Mouse (Mus musculus) C2C12 (cell line): ENCODE measurements around the gene Grxcr1. TPM values are rescaled to one million over a fixed set of nuclear protein-coding genes. Genes with fewer than 3 reads are reported as not detected.

ENCODE experiments used
- H3K27me3 ChIP-seq: one replicate; pipeline ENCODE4 v1.6.1; 2011; ENCODE audit not compliant: control insufficient read depth, insufficient read depth, insufficient read length
- H3K36me3 ChIP-seq: one replicate; pipeline ENCODE4 v1.6.1; 2011; ENCODE audit not compliant: control insufficient read depth, insufficient read depth
- H3K4me3 ChIP-seq: one replicate; pipeline ENCODE4 v1.5.1; 2011; ENCODE audit warnings: mild to moderate bottlenecking, control low read depth; ENCODE audit not compliant: poor library complexity, insufficient read depth, severe bottlenecking
- H3K79me2 ChIP-seq: one replicate; pipeline ENCODE4 v1.6.1; 2011; ENCODE audit not compliant: control insufficient read depth, insufficient read depth
- H3K79me3 ChIP-seq: one replicate; pipeline ENCODE4 v1.6.1; 2011; ENCODE audit warnings: low read depth, control low read depth
- H3ac ChIP-seq: one replicate; pipeline ENCODE3; 2011; ENCODE audit warnings: low read depth; ENCODE audit not compliant: control insufficient read depth, insufficient read length
- CEBPB ChIP-seq: IDR thresholded peaks from one replicate; pipeline ENCODE4 v1.6.1; 2011; ENCODE audit warnings: low read depth, mild to moderate bottlenecking, control low read depth, moderate library complexity
- CTCF ChIP-seq: IDR thresholded peaks from one replicate; pipeline ENCODE4 v1.5.1; 2011; ENCODE audit not compliant: control insufficient read depth, insufficient read depth, insufficient read length
- FOSL1 ChIP-seq: IDR thresholded peaks from one replicate; pipeline ENCODE4 v1.8.0; 2011; ENCODE audit warnings: mild to moderate bottlenecking, low read length; ENCODE audit not compliant: poor library complexity, insufficient read depth, severe bottlenecking
- MAX ChIP-seq: IDR thresholded peaks from one replicate; pipeline ENCODE4 v1.6.1; 2011; ENCODE audit warnings: mild to moderate bottlenecking, control low read depth
- MYOD1 ChIP-seq: IDR thresholded peaks from one replicate; pipeline ENCODE4 v1.6.1; 2011; ENCODE audit warnings: low read depth; ENCODE audit not compliant: control insufficient read depth, insufficient read length
- MYOG ChIP-seq: IDR thresholded peaks from one replicate; pipeline ENCODE4 v1.6.1; 2011; ENCODE audit not compliant: control insufficient read depth, insufficient read length; ENCODE audit errors: extremely low read depth
- USF1 ChIP-seq: IDR thresholded peaks from one replicate; pipeline ENCODE4 v1.6.1; 2011; ENCODE audit warnings: low read depth, mild to moderate bottlenecking, control low read depth, moderate library complexity
- polyA plus RNA-seq: library from polyadenylated mRNA; unstranded; fragments of >200 nt; fragmentation: generic; extraction: Trizol; gene quantifications from one replicate; pipeline ENCODE4 v1.2.1, GENCODE M21; 2012; ENCODE audit warnings: missing spikeins

Gene Grxcr1
- polyA plus RNA-seq, 1 experiment = not detected

DNA sequence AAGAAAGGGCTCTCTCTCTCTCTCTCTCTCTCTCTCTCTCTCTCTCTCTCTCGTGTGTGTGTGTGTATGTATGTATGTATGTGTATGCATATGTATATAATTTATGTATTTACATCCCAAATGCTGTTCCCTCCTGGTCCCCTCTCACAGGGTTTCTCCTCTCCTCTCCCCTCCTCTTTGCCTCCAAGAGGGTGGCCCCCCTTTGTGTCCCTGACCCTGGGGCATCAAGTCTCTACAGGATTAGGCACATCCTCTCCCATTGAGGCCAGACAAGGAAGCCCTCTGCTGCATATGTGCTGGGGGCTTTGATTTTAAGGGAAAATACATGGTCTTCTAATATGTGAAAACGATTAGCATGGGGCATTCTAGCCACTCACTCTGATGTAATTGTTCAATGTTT lies 61.5 kb downstream of the Grxcr1 start:
- Histone ChIP-seq H3K79me3 (no peaks in the 10 kb centered on the region), H3K79me2 (no peaks in the 10 kb centered on the region), H3K36me3 (no peaks in the 10 kb centered on the region), H3K27me3 (no peaks in the 10 kb centered on the region), H3K4me3 (no peak overlapping the region), H3ac (no peak overlapping the region)
- TF ChIP-seq MYOD1 = no peak
- TF ChIP-seq CEBPB = no peak
- TF ChIP-seq FOSL1 = no peak
- TF ChIP-seq CTCF = no peak
- TF ChIP-seq MYOG = no peak
- TF ChIP-seq MAX = no peak
- no peak for TF ChIP-seq USF1

DNA sequence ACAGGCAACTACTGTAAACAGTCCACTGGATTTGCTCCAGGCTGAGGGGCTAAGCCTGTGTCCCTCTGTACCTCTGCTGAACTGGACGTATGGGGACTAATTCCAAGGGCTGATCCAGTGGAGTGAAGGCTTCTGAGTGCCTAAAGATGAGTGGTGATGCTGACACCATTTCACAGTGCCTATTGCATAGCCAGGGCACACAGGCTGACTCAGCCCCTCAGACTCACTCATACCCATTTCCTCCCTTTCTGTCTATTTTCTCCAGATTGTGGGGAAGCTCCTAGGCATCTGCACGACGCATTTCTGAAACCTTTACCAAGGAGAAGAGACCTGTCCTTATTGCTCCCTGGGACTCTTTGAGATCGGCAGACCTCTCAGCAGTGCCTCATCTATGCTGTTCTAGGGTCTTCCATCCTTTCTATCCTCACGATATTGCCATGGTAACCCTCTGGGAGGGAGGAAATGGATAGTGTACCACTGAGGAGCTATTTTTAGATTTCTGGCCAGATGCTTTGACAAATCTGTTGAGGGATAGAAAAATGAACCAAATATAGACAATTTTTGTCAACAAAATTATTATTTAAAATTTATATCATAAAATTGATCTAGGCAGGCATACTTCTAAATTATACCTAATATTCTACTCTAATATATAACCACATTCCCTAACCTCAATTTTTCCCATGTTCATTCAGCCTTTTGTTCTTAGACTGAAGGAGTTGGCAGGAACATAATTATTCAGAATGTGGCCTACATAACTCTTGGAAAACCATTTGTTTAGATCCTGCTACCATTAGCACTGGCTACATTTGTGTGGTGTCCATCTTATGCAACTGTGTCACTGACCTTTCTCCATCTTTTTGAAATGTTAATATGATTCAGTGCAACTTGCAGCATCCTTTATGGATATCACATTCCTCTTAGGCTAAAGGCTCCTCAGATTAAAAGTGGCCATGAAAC lies 66.3 kb downstream of the Grxcr1 start:
- Histone ChIP-seq H3ac (no peak overlapping the region), H3K4me3 (no peak overlapping the region), H3K27me3 (no peaks in the 10 kb centered on the region), H3K36me3 (no peaks in the 10 kb centered on the region), H3K79me2 (no peaks in the 10 kb centered on the region), H3K79me3 (no peaks in the 10 kb centered on the region)
- TF ChIP-seq MYOG (no peak), USF1 (no peak), FOSL1 (no peak), CEBPB (no peak), CTCF (no peak), MAX (no peak), MYOD1 (no peak)

DNA sequence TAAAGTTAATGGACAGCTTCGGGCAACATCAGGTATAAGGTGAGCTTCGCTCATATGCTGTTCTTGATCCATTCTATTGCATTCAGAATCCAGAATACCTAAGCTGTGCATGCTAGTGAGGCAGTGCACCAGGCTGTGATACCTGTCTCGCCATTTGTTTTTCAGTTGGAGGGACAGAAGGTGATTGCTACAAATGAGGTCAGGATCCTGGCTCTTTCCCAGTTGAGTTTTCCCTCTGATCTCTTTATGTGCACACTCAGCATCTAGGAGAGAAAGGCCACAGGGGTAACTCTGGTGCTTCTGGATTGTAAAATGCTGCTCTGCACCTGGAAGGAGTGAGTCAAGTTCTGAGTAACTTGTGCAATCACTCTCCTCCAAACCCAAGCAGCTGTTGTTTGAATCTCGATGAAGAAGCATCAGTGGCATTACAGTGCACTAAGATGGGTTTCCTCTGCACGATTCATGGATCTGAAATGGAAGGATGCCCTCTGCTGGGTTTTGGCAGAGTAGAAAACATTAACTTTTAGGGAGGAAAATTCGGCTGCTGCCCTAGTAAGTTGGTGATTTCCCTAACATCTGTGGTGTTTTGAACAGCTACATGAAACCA lies 80.9 kb downstream of the Grxcr1 start:
- no peak overlapping the region for H3K4me3 ChIP-seq
- H3K79me2 ChIP-seq = no peaks in the 10 kb centered on the region
- H3K27me3 ChIP-seq = no peaks in the 10 kb centered on the region
- no peaks in the 10 kb centered on the region for H3K79me3 ChIP-seq
- no peaks in the 10 kb centered on the region for H3K36me3 ChIP-seq
- no peak overlapping the region for H3ac ChIP-seq
- TF ChIP-seq USF1 (no peak), CTCF (no peak), MAX (no peak), MYOD1 (no peak), FOSL1 (no peak), CEBPB (no peak), MYOG (no peak)

DNA sequence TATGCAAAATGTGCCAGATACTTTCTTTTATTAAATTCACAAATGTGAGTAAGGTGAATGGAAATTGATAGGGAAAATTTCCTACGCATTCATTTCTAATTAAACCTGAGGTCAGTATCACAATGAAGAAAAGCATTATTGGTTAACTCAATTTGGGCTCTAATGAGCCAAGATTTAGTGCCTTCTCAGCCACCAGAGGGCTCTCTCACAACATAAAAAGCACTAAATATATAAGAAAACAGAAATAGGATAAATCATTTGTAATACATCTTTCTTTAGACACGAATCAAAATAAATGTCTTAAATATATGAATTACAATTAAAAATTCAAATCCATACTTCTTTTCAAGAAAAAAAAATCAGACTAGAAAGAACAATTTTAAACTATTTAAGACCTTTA lies 89.2 kb downstream of the Grxcr1 start:
- H3K36me3 ChIP-seq = no peaks in the 10 kb centered on the region
- H3K4me3 ChIP-seq = no peak overlapping the region
- H3K79me3 ChIP-seq = no peaks in the 10 kb centered on the region
- no peak for TF ChIP-seq MYOG
- no peak for TF ChIP-seq MAX
- TF ChIP-seq CTCF = no peak
- TF ChIP-seq CEBPB = no peak
- no peaks in the 10 kb centered on the region for H3K27me3 ChIP-seq
- no peaks in the 10 kb centered on the region for H3K79me2 ChIP-seq
- H3ac ChIP-seq = no peak overlapping the region

DNA sequence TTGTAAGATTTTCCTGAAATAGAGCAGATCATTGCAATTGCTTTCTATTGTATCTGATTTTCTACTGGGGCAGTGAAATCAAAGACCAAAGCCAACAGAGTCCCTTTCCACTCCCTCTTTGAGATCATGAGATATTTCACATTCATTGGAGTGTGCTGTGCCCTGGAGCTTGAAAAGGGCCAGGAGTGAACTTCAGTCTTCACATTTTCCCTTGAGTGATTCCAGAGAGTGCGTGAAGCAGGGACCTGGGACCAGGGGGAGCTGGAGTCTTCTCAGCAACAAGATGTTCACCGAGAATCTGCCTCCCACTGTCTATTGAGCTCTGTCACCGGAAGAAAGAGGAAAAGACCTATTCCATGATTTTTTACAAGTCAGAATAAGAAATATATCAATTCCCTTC lies 91.2 kb downstream of the Grxcr1 start:
- Histone ChIP-seq H3K79me2 (no peaks in the 10 kb centered on the region), H3ac (no peak overlapping the region), H3K27me3 (no peaks in the 10 kb centered on the region), H3K36me3 (no peaks in the 10 kb centered on the region), H3K4me3 (no peak overlapping the region), H3K79me3 (no peaks in the 10 kb centered on the region)
- TF ChIP-seq MYOG (no peak), MYOD1 (no peak), CEBPB (no peak), USF1 (no peak), MAX (no peak), CTCF (no peak)
